Mouse (Mus musculus) stomach, embryonic 16.5 days (tissue): ENCODE data around the gene Nufip1. TPM values are rescaled to one million over a fixed set of nuclear protein-coding genes. Genes with fewer than 3 reads are reported as not detected.

Source experiments
- ATAC-seq: fragments of 200-750 bp; cut with Nextera tagmentation; 2 replicates; pipeline ENCODE4 v1.8.0; 2017; ENCODE audit warnings: moderate number of reproducible peaks, moderate TSS enrichment; ENCODE audit not compliant: insufficient read depth, low FRiP score
- H3K27ac ChIP-seq: fragments of 300-500 bp; sonication (generic); 2 replicates; pipeline ENCODE4 v1.5.1; 2014; ENCODE audit warnings: low read length
- H3K27me3 ChIP-seq: fragments of 300-500 bp; sonication (generic); 2 replicates; pipeline ENCODE4 v1.6.1; 2014; ENCODE audit warnings: low read length, control low read depth, mixed read lengths; ENCODE audit not compliant: control insufficient read depth, insufficient read depth
- H3K36me3 ChIP-seq: fragments of 300-500 bp; sonication (generic); 2 replicates; pipeline ENCODE4 v1.6.1; 2014; ENCODE audit warnings: low read length; ENCODE audit not compliant: control insufficient read depth, insufficient read depth
- H3K4me1 ChIP-seq: fragments of 300-500 bp; sonication (generic); 2 replicates; pipeline ENCODE4 v1.6.1; 2014; ENCODE audit warnings: low read length, control low read depth, mixed read lengths; ENCODE audit not compliant: control insufficient read depth, insufficient read depth
- H3K4me2 ChIP-seq: fragments of 300-500 bp; sonication (generic); 2 replicates; pipeline ENCODE4 v1.6.1; 2014; ENCODE audit warnings: low read depth, low read length, mixed read lengths
- H3K4me3 ChIP-seq: fragments of 300-500 bp; sonication (generic); replicated peaks from 2 replicates; pipeline ENCODE4 v1.5.1; 2014; ENCODE audit warnings: mild to moderate bottlenecking, low read length
- H3K9ac ChIP-seq: fragments of 300-500 bp; sonication (generic); 2 replicates; pipeline ENCODE4 v1.6.1; 2014; ENCODE audit warnings: low read length
- H3K9me3 ChIP-seq: fragments of 300-500 bp; sonication (generic); replicated peaks from 2 replicates; pipeline ENCODE4 v1.6.1; 2016; ENCODE audit warnings: low read length, control low read depth; ENCODE audit not compliant: control insufficient read depth
- WGBS: fragments of 180-500 bp; shearing (Covaris S2); extraction: QIAGEN DNeasy Blood & Tissue Kit; methylation state at CpG from one replicate; pipeline ENCODE4 v1.1.7; 2014; 5-methylcytosine and 5-hydroxymethylcytosine counted together
- polyA plus RNA-seq: library from polyadenylated mRNA; unstranded; fragments of >200 nt; fragmentation: Nextera tagmentation; extraction: Ambion mirVana; gene quantifications from 2 replicates; pipeline ENCODE4 v1.2.1, GENCODE M21; 2015

Nufip1 gene
- polyA plus RNA-seq, 1 experiment from 2014 or later = 12.9 TPM

DNA sequence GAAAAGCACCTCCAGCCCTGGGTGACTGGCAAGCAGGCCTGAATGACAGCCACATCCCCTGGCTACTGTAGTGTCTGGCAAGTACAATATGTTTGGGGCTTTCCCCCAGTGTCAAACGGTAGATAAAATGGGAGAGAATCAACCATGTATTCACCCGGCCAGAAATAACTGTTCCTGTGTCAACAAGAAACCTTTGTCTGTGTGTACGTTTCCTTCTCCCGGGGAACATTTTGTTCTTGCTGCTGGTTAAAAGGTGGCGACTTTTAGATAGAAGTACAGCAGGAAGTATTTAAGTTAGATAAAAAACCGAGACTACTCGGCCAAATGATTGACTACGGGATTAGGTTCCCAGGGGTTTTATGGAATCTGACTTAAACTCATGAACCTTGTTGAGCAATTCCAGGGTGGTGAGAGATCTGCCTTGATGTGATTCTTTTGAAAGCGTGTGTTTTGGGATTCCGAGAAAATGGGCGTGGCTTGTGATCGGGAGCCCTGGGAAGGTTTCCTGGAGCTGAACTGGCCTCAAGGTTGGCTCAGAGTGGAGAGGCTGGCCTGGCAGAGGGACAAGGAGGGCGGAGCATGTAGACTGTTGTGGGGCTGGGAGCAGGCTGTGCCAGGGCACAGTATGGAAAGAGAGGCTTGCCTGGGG lies 39.0 kb downstream of the Nufip1 start:
- Histone ChIP-seq H3K4me1 (peaks cover 15% of the 10 kb centered on the region), H3K9ac (peak overlapping the region; percentile 30; the same call in 1 of the 2 replicates), H3K36me3 (no peaks in the 10 kb centered on the region), H3K9me3 (no peaks in the 10 kb centered on the region), H3K27ac (peak overlapping the region; percentile 63), H3K27me3 (no peaks in the 10 kb centered on the region), H3K4me2 (peak overlapping the region; percentile 43), H3K4me3 (peak overlapping the region; percentile 27)
- ATAC-seq = peak; percentile 81
- WGBS = 17% methylated on average over 13 of the region's 13 CpGs

- WGBS = 86% methylated on average over 11 of the region's 11 CpGs
Observed at GRCm38 (mm10) chr14:76150499-76150898, 39.8 kb downstream of the Nufip1 start.

DNA sequence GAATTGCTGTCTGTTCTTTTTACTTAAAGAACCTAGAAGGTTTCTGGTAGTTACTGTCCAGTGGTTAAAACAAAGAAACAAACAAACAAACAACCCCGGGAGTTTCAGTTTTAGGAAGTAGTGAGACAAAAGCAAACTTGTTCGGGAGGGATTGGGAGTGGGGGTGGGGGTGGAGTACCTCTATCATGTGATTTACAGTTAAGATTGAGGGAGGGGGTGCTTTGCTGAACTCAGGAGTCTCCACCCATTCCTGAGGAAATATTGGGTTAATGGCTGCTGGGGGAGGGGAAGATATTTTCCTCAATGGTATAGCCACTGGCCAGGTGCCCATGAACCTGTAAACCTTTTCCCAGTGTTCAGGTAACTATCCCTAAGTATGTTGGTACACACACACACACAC lies 40.3 kb downstream of the Nufip1 start:
- H3K9me3 ChIP-seq = no peaks in the 10 kb centered on the region
- ATAC-seq = no peak
- H3K4me3 ChIP-seq = no peak overlapping the region
- H3K4me2 ChIP-seq = no peak overlapping the region
- peak overlapping the region; percentile 63; the same call in 1 of the 2 replicates for H3K27ac ChIP-seq
- no peaks in the 10 kb centered on the region for H3K36me3 ChIP-seq
- peaks cover 15% of the 10 kb centered on the region for H3K4me1 ChIP-seq
- 62% methylated on average over 2 of the region's 2 CpGs for WGBS
- no peaks in the 10 kb centered on the region for H3K27me3 ChIP-seq
- H3K9ac ChIP-seq = no peak overlapping the region

More at GRCm38 (mm10) chr14:76150499-76150898, 39.8 kb downstream of the Nufip1 start:
- H3K9ac ChIP-seq = no peak overlapping the region
- H3K27ac ChIP-seq = peak overlapping the region; percentile 63
- no peaks in the 10 kb centered on the region for H3K27me3 ChIP-seq
- H3K4me1 ChIP-seq = peaks cover 15% of the 10 kb centered on the region
- no peak overlapping the region for H3K4me3 ChIP-seq
- no peaks in the 10 kb centered on the region for H3K36me3 ChIP-seq
- H3K9me3 ChIP-seq = no peaks in the 10 kb centered on the region
- ATAC-seq = no peak
- H3K4me2 ChIP-seq = peak overlapping the region; percentile 43

DNA sequence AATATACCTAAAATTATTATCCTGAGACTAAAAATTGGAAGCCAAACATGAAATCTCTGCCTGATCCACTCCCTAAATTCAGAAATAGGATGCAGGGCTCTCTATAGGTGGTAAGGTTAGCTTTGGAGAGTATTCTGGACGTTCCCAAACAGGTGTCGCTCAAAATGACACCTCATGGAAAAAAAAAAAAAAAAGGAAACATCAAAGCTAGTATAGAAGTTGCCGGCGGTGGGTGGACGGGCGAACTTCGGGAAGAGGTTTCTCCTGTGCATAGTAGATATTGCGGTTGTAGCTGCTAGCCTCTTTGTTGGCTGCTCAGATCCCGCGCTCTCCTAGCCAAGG lies 41.1 kb downstream of the Nufip1 start:
- Histone ChIP-seq H3K4me2 (peak overlapping the region; percentile 58), H3K9ac (peak overlapping the region; percentile 85), H3K27ac (peak overlapping the region; percentile 98), H3K4me1 (peaks cover 15% of the 10 kb centered on the region), H3K27me3 (no peaks in the 10 kb centered on the region), H3K36me3 (no peaks in the 10 kb centered on the region), H3K9me3 (no peaks in the 10 kb centered on the region), H3K4me3 (peak overlapping the region; percentile 68)
- ATAC-seq = no peak
- WGBS = 0% methylated on average over 10 of the region's 10 CpGs

GRCm38 (mm10) chr14:76152162-76153002 lies 41.7 kb downstream of the Nufip1 start:
- peak overlapping the region; percentile 58 for H3K4me2 ChIP-seq
- peak overlapping the region; percentile 98 for H3K27ac ChIP-seq
- peak overlapping the region; percentile 68 for H3K4me3 ChIP-seq
- under 1% methylated on average over 41 of the region's 41 CpGs for WGBS
- H3K9ac ChIP-seq = peak overlapping the region; percentile 85
- H3K4me1 ChIP-seq = peaks cover 15% of the 10 kb centered on the region
- no peaks in the 10 kb centered on the region for H3K9me3 ChIP-seq
- ATAC-seq = peak; percentile 85
- H3K36me3 ChIP-seq = no peaks in the 10 kb centered on the region
- H3K27me3 ChIP-seq = no peaks in the 10 kb centered on the region

GRCm38 (mm10) chr14:76153003-76153675 lies 42.4 kb downstream of the Nufip1 start:
- WGBS = 9% methylated on average over 24 of the region's 24 CpGs

DNA sequence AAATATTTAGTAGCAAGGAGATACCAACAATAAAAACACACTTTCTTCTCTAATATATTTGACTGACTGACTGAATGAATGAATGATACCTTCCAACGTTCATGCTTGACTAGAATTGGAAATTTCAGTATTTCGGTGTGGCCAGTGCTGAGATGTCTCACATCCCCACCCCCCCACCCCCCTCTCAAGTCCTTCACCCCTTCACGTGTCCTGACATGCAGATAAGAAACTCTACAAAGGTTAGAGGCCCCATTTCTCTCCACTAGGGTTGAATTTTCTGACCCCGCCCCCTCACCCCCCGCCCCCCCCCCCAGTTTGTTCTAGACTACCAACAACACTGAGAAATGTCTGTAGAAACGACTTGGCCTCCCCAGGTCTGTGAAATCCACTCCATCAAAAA lies 43.1 kb downstream of the Nufip1 start:
- no peak overlapping the region for H3K9ac ChIP-seq
- ATAC-seq = no peak
- H3K4me1 ChIP-seq = peaks cover 15% of the 10 kb centered on the region
- H3K4me3 ChIP-seq = no peak overlapping the region
- H3K27ac ChIP-seq = no peak overlapping the region
- no peaks in the 10 kb centered on the region for H3K9me3 ChIP-seq
- no peaks in the 10 kb centered on the region for H3K36me3 ChIP-seq
- no peaks in the 10 kb centered on the region for H3K27me3 ChIP-seq
- WGBS = 25% methylated on average over 6 of the region's 6 CpGs
- H3K4me2 ChIP-seq = no peak overlapping the region

More at GRCm38 (mm10) chr14:76153003-76153675, 42.4 kb downstream of the Nufip1 start:
- peak; percentile 1; the same call in 1 of the 2 replicates for ATAC-seq
- H3K4me3 ChIP-seq = peak overlapping the region; percentile 68
- H3K27ac ChIP-seq = peak overlapping the region; percentile 98
- no peaks in the 10 kb centered on the region for H3K27me3 ChIP-seq
- peak overlapping the region; percentile 58 for H3K4me2 ChIP-seq
- H3K9me3 ChIP-seq = no peaks in the 10 kb centered on the region
- peak overlapping the region; percentile 61 for H3K9ac ChIP-seq
- peaks cover 15% of the 10 kb centered on the region for H3K4me1 ChIP-seq
- H3K36me3 ChIP-seq = no peaks in the 10 kb centered on the region

- Histone ChIP-seq H3K27me3 (no peaks in the 10 kb centered on the region), H3K4me3 (no peak overlapping the region), H3K4me1 (peaks cover 2% of the 10 kb centered on the region), H3K9me3 (no peaks in the 10 kb centered on the region), H3K9ac (no peak overlapping the region), H3K27ac (no peak overlapping the region), H3K36me3 (no peaks in the 10 kb centered on the region), H3K4me2 (no peak overlapping the region)
- WGBS = 56% methylated on average over 5 of the region's 5 CpGs
- ATAC-seq = no peak
Observed at GRCm38 (mm10) chr14:76158192-76158785, 47.6 kb downstream of the Nufip1 start.
